Mouse (Mus musculus): ENCODE data around the gene Hsd17b2.

Hsd17b2 gene

GRCm38 (mm10) chr8:117701859-117702258 lies at the start of gene Hsd17b2:
Hsd17b2 (plus strand) TSS chr8:117701904.
- in situ Hi-C loops (cut with MseI, MboI): no loop called here

- in situ Hi-C loops (cut with MseI, MboI): no loop called here
Observed at GRCm38 (mm10) chr8:117652318-117652717, 49.4 kb upstream of the Hsd17b2 start.

- in situ Hi-C loops (cut with MseI, MboI): no loop called here
Observed at GRCm38 (mm10) chr8:117658990-117659389, 42.7 kb upstream of the Hsd17b2 start.

- in situ Hi-C loops (cut with MseI, MboI): no loop called here
Observed at GRCm38 (mm10) chr8:117660358-117661031, 41.2 kb upstream of the Hsd17b2 start.

GRCm38 (mm10) chr8:117667349-117668124 lies 34.2 kb upstream of the Hsd17b2 start:
- in situ Hi-C loops (cut with MseI, MboI): no loop called here

- in situ Hi-C loops (cut with MseI, MboI): no loop called here
Observed at GRCm38 (mm10) chr8:117670461-117670860, 31.2 kb upstream of the Hsd17b2 start.

GRCm38 (mm10) chr8:117672558-117672957 lies 29.1 kb upstream of the Hsd17b2 start:
- in situ Hi-C loops (cut with MseI, MboI): no loop called here

- in situ Hi-C loops (cut with MseI, MboI): no loop called here
Observed at GRCm38 (mm10) chr8:117673430-117673830, 28.3 kb upstream of the Hsd17b2 start, which contains the start of gene Sdr42e1. Sdr42e1 (minus strand) TSS chr8:117673689.

- in situ Hi-C loops (cut with MseI, MboI): no loop called here
Observed at GRCm38 (mm10) chr8:117675171-117675570, 26.5 kb upstream of the Hsd17b2 start.

- in situ Hi-C loops (cut with MseI, MboI): no loop called here
Observed at GRCm38 (mm10) chr8:117676460-117676859, 25.2 kb upstream of the Hsd17b2 start.

GRCm38 (mm10) chr8:117677011-117677410 lies 24.7 kb upstream of the Hsd17b2 start:
- in situ Hi-C loops (cut with MseI, MboI): no loop called here

GRCm38 (mm10) chr8:117678650-117679049 lies 23.1 kb upstream of the Hsd17b2 start:
- in situ Hi-C loops (cut with MseI, MboI): no loop called here

- in situ Hi-C loops (cut with MseI, MboI): no loop called here
Observed at GRCm38 (mm10) chr8:117683925-117684472, 17.7 kb upstream of the Hsd17b2 start.

GRCm38 (mm10) chr8:117684504-117684903 lies 17.2 kb upstream of the Hsd17b2 start:
- in situ Hi-C loops (cut with MseI, MboI): no loop called here

- in situ Hi-C loops (cut with MseI, MboI): no loop called here
Observed at GRCm38 (mm10) chr8:117687890-117688289, 13.8 kb upstream of the Hsd17b2 start.

- in situ Hi-C loops (cut with MseI, MboI): no loop called here
Observed at GRCm38 (mm10) chr8:117692131-117692530, 9.6 kb upstream of the Hsd17b2 start.

GRCm38 (mm10) chr8:117695636-117696035 lies 6.1 kb upstream of the Hsd17b2 start:
- in situ Hi-C loops (cut with MseI, MboI): no loop called here

GRCm38 (mm10) chr8:117697248-117697647 lies 4.5 kb upstream of the Hsd17b2 start:
- in situ Hi-C loops (cut with MseI, MboI): no loop called here

GRCm38 (mm10) chr8:117700699-117701098 lies 1.0 kb upstream of the Hsd17b2 start:
- in situ Hi-C loops (cut with MseI, MboI): no loop called here

GRCm38 (mm10) chr8:117701246-117701645 lies 458 bp upstream of the Hsd17b2 start:
- in situ Hi-C loops (cut with MseI, MboI): no loop called here

GRCm38 (mm10) chr8:117702701-117703100 lies 997 bp downstream of the Hsd17b2 start:
- in situ Hi-C loops (cut with MseI, MboI): no loop called here

- in situ Hi-C loops (cut with MseI, MboI): no loop called here
Observed at GRCm38 (mm10) chr8:117706141-117706540, 4.4 kb downstream of the Hsd17b2 start.

GRCm38 (mm10) chr8:117712226-117712625 lies 10.5 kb downstream of the Hsd17b2 start:
- in situ Hi-C loops (cut with MseI, MboI): no loop called here
